Mouse (Mus musculus) 416B (cell line): ENCODE data around the gene Reps1.
"Not testable (repeated sequence)": the region's sequence is repeated elsewhere in the genome, so short reads cannot be mapped to it uniquely, and the experiment has no call there.

Experiments used
- DNase-seq: peaks from one replicate; pipeline ENCODE4 v3.0.0; 2011; ENCODE audit warnings: low read depth

Reps1 gene

GRCm38 (mm10) chr10:18064606-18065228 lies 9.1 kb downstream of the Reps1 start:
- DNase-seq = peak; percentile 49

GRCm38 (mm10) chr10:18066031-18066439 lies 10.4 kb downstream of the Reps1 start:
- no peak for DNase-seq

- DNase-seq = no peak
Measured at GRCm38 (mm10) chr10:18067761-18068446, 12.2 kb downstream of the Reps1 start.

- DNase-seq = no peak
Measured at GRCm38 (mm10) chr10:18068880-18069279, 13.2 kb downstream of the Reps1 start.

- no peak for DNase-seq
Measured at GRCm38 (mm10) chr10:18069576-18069975, 13.9 kb downstream of the Reps1 start.

GRCm38 (mm10) chr10:18070144-18070543 lies 14.5 kb downstream of the Reps1 start:
- DNase-seq = peak; percentile 44

- DNase-seq = peak; percentile 84
Measured at GRCm38 (mm10) chr10:18070616-18071015, 15.0 kb downstream of the Reps1 start.

GRCm38 (mm10) chr10:18072871-18073270 lies 17.2 kb downstream of the Reps1 start:
- DNase-seq = no peak

- DNase-seq = no peak
Measured at GRCm38 (mm10) chr10:18074383-18075075, 18.9 kb downstream of the Reps1 start.

GRCm38 (mm10) chr10:18075845-18076244 lies 20.2 kb downstream of the Reps1 start:
- DNase-seq = no peak

GRCm38 (mm10) chr10:18081536-18081935 lies 25.9 kb downstream of the Reps1 start:
- peak; percentile 34 for DNase-seq

- no peak for DNase-seq
Measured at GRCm38 (mm10) chr10:18082772-18083171, 27.1 kb downstream of the Reps1 start.

GRCm38 (mm10) chr10:18090691-18091090 lies 35.0 kb downstream of the Reps1 start:
- DNase-seq = no peak

- DNase-seq = no peak
Measured at GRCm38 (mm10) chr10:18102166-18102565, 46.5 kb downstream of the Reps1 start.

- DNase-seq = peak; percentile 53
Measured at GRCm38 (mm10) chr10:18107471-18107870, 51.8 kb downstream of the Reps1 start.

GRCm38 (mm10) chr10:18110940-18111339 lies 55.3 kb downstream of the Reps1 start:
- peak; percentile 12 for DNase-seq

- DNase-seq = peak; percentile 26
Measured at GRCm38 (mm10) chr10:18113473-18114093, 57.9 kb downstream of the Reps1 start.

GRCm38 (mm10) chr10:18118336-18118735 lies 62.7 kb downstream of the Reps1 start:
- no peak for DNase-seq

GRCm38 (mm10) chr10:18130276-18130675 lies 74.6 kb downstream of the Reps1 start:
- DNase-seq = no peak

- peak; percentile 20 for DNase-seq
Measured at GRCm38 (mm10) chr10:18131666-18132650, 76.3 kb downstream of the Reps1 start.

GRCm38 (mm10) chr10:18138853-18139503 lies 83.3 kb downstream of the Reps1 start:
- not testable (repeated sequence) for DNase-seq
